Mouse (Mus musculus) C2C12 (cell line): Measurements from ENCODE around the gene E4f1. TPM values are rescaled to one million over a fixed set of nuclear protein-coding genes. Genes with fewer than 3 reads are reported as not detected.
A peak's percentile ranks its signal among the peaks of the same experiment; 100 is the strongest.
"Not testable (repeated sequence)": the region's sequence is repeated elsewhere in the genome, so short reads cannot be mapped to it uniquely, and the experiment has no call there.

Experiments used
- H3K27me3 ChIP-seq: one replicate; pipeline ENCODE4 v1.6.1; 2011; ENCODE audit not compliant: control insufficient read depth, insufficient read depth, insufficient read length
- H3K36me3 ChIP-seq: one replicate; pipeline ENCODE4 v1.6.1; 2011; ENCODE audit not compliant: control insufficient read depth, insufficient read depth
- H3K4me3 ChIP-seq: one replicate; pipeline ENCODE4 v1.5.1; 2011; ENCODE audit warnings: mild to moderate bottlenecking, control low read depth; ENCODE audit not compliant: poor library complexity, insufficient read depth, severe bottlenecking
- H3K79me2 ChIP-seq: one replicate; pipeline ENCODE4 v1.6.1; 2011; ENCODE audit not compliant: control insufficient read depth, insufficient read depth
- H3K79me3 ChIP-seq: one replicate; pipeline ENCODE4 v1.6.1; 2011; ENCODE audit warnings: low read depth, control low read depth
- H3ac ChIP-seq: one replicate; pipeline ENCODE3; 2011; ENCODE audit warnings: low read depth; ENCODE audit not compliant: control insufficient read depth, insufficient read length
- CEBPB ChIP-seq: IDR thresholded peaks from one replicate; pipeline ENCODE4 v1.6.1; 2011; ENCODE audit warnings: low read depth, mild to moderate bottlenecking, control low read depth, moderate library complexity
- CTCF ChIP-seq: IDR thresholded peaks from one replicate; pipeline ENCODE4 v1.5.1; 2011; ENCODE audit not compliant: control insufficient read depth, insufficient read depth, insufficient read length
- FOSL1 ChIP-seq: IDR thresholded peaks from one replicate; pipeline ENCODE4 v1.8.0; 2011; ENCODE audit warnings: mild to moderate bottlenecking, low read length; ENCODE audit not compliant: poor library complexity, insufficient read depth, severe bottlenecking
- MAX ChIP-seq: IDR thresholded peaks from one replicate; pipeline ENCODE4 v1.6.1; 2011; ENCODE audit warnings: mild to moderate bottlenecking, control low read depth
- MYOD1 ChIP-seq: IDR thresholded peaks from one replicate; pipeline ENCODE4 v1.6.1; 2011; ENCODE audit warnings: low read depth; ENCODE audit not compliant: control insufficient read depth, insufficient read length
- MYOG ChIP-seq: IDR thresholded peaks from one replicate; pipeline ENCODE4 v1.6.1; 2011; ENCODE audit not compliant: control insufficient read depth, insufficient read length; ENCODE audit errors: extremely low read depth
- USF1 ChIP-seq: IDR thresholded peaks from one replicate; pipeline ENCODE4 v1.6.1; 2011; ENCODE audit warnings: low read depth, mild to moderate bottlenecking, control low read depth, moderate library complexity
- polyA plus RNA-seq: library from polyadenylated mRNA; unstranded; fragments of >200 nt; fragmentation: generic; extraction: Trizol; gene quantifications from one replicate; pipeline ENCODE4 v1.2.1, GENCODE M21; 2012; ENCODE audit warnings: missing spikeins

Gene E4f1
- polyA plus RNA-seq, 1 experiment: 13.1 TPM

- Histone ChIP-seq H3K79me2 (peaks cover 51% of the 10 kb centered on the region), H3K27me3 (no peaks in the 10 kb centered on the region), H3K36me3 (peaks cover 20% of the 10 kb centered on the region), H3K79me3 (peaks cover 14% of the 10 kb centered on the region), H3ac (peak overlapping the region; percentile 46), H3K4me3 (peak overlapping the region; percentile 60)
- TF ChIP-seq MYOG (no peak), CTCF (no peak), CEBPB (no peak), MYOD1 (no peak), USF1 (no peak), MAX (no peak), FOSL1 (no peak)
These were observed 42.9 kb downstream of the E4f1 start for GRCm38 (mm10) chr17:24427170-24427557.

GRCm38 (mm10) chr17:24426471-24427169 lies 43.5 kb downstream of the E4f1 start, which contains the start of gene Eci1:
Gene Eci1, plus strand, starts transcription at chr17:24426641.
- H3K36me3 ChIP-seq: peaks cover 26% of the 10 kb centered on the region
- H3K79me3 ChIP-seq: peaks cover 14% of the 10 kb centered on the region
- TF ChIP-seq FOSL1: no peak
- no peak for TF ChIP-seq CEBPB
- TF ChIP-seq CTCF: no peak
- TF ChIP-seq MAX: peak; percentile 83
- H3K4me3 ChIP-seq: peak within 1 kb of the TSS; percentile 60
- peak within 1 kb of the TSS; percentile 93 for H3ac ChIP-seq
- H3K27me3 ChIP-seq: no peaks in the 10 kb centered on the region
- H3K79me2 ChIP-seq: peaks cover 56% of the 10 kb centered on the region

GRCm38 (mm10) chr17:24425905-24426304 lies 44.2 kb downstream of the E4f1 start:
- peaks cover 33% of the 10 kb centered on the region for H3K36me3 ChIP-seq
- TF ChIP-seq MYOD1: peak; percentile 42
- TF ChIP-seq MYOG: no peak
- TF ChIP-seq MAX: no peak
- peak overlapping the region; percentile 60 for H3K4me3 ChIP-seq
- peaks cover 16% of the 10 kb centered on the region for H3K79me3 ChIP-seq
- no peak overlapping the region for H3ac ChIP-seq
- peaks cover 57% of the 10 kb centered on the region for H3K79me2 ChIP-seq
- H3K27me3 ChIP-seq: no peaks in the 10 kb centered on the region

GRCm38 (mm10) chr17:24425326-24425725 lies 44.8 kb downstream of the E4f1 start:
- H3K27me3 ChIP-seq, H3ac ChIP-seq, H3K4me3 ChIP-seq: not testable (repeated sequence)
- Histone ChIP-seq H3K79me3 (peaks cover 19% of the 10 kb centered on the region), H3K79me2 (peaks cover 57% of the 10 kb centered on the region), H3K36me3 (peaks cover 39% of the 10 kb centered on the region)

- H3K79me2 ChIP-seq: peaks cover 60% of the 10 kb centered on the region
- peaks cover 24% of the 10 kb centered on the region for H3K79me3 ChIP-seq
- H3K36me3 ChIP-seq: peaks cover 47% of the 10 kb centered on the region
- TF ChIP-seq FOSL1 (no peak), MYOG (no peak), CEBPB (no peak), CTCF (no peak), MAX (no peak), MYOD1 (no peak), USF1 (no peak)
- no peaks in the 10 kb centered on the region for H3K27me3 ChIP-seq
- H3ac ChIP-seq: no peak overlapping the region
- H3K4me3 ChIP-seq: no peak overlapping the region
These were observed 45.6 kb downstream of the E4f1 start for GRCm38 (mm10) chr17:24424489-24424888.

GRCm38 (mm10) chr17:24423114-24423513 lies 47.0 kb downstream of the E4f1 start:
- Histone ChIP-seq H3K79me3 (peaks cover 35% of the 10 kb centered on the region), H3K4me3 (no peak overlapping the region), H3ac (no peak overlapping the region), H3K27me3 (no peaks in the 10 kb centered on the region), H3K36me3 (peaks cover 61% of the 10 kb centered on the region), H3K79me2 (peaks cover 60% of the 10 kb centered on the region)
- TF ChIP-seq MAX (no peak), CTCF (no peak), USF1 (no peak), FOSL1 (no peak), MYOD1 (no peak), MYOG (no peak), CEBPB (no peak)
